Comparison of ENCODE assay signal across 8 mouse cellular contexts in genomic region chr9:113931375-113932099, GRCm38 (mm10). TPM values are rescaled to one million over a fixed set of nuclear protein-coding genes. Genes with fewer than 3 reads are reported as not detected.
DNase-seq lines count a peak whose midpoint lies in the region; ATAC-seq and TF ChIP-seq lines count a peak whose summit lies in the region.

No protein-coding gene starts in this region.

- no peak for ATAC-seq in CD4-positive, CD25-positive, alpha-beta regulatory T cell, adult 4 months
- no peak; the same call in 1 of the 2 replicates for ATAC-seq in forebrain, postnatal 0 days
- peak; percentile 11; the same call in 1 of the 2 replicates for ATAC-seq in hindbrain, embryonic 13.5 days (ENCODE audit: low FRiP score)
- ATAC-seq in limb, embryonic 15.5 days (ENCODE audit: insufficient number of reproducible peaks, low FRiP score, low TSS enrichment, low read depth): no peak
- ATAC-seq in stomach, embryonic 16.5 days (ENCODE audit: insufficient read depth, low FRiP score): peak; percentile 2; the same call in 1 of the 2 replicates

- H3K27ac ChIP-seq in forebrain, postnatal 0 days (ENCODE audit: low read depth, low read length): peak overlapping the region; percentile 80
- H3K27ac ChIP-seq in hindbrain, embryonic 13.5 days: peak overlapping the region; percentile 93
- peak overlapping the region; percentile 89 for H3K27ac ChIP-seq in limb, embryonic 15.5 days
- H3K27ac ChIP-seq in stomach, embryonic 16.5 days (ENCODE audit: low read length): peak overlapping the region; percentile 92

- peaks cover 12% of the 10 kb centered on the region for H3K4me1 ChIP-seq in forebrain, postnatal 0 days (ENCODE audit: insufficient read depth)
- H3K4me1 ChIP-seq in hindbrain, embryonic 13.5 days (replicated peaks): peaks cover 30% of the 10 kb centered on the region
- peaks cover 14% of the 10 kb centered on the region for H3K4me1 ChIP-seq in limb, embryonic 15.5 days
- peaks cover 25% of the 10 kb centered on the region for H3K4me1 ChIP-seq in stomach, embryonic 16.5 days (ENCODE audit: control insufficient read depth, insufficient read depth, low read length)

- no peaks in the 10 kb centered on the region for H3K9me3 ChIP-seq in forebrain, postnatal 0 days (ENCODE audit: low read length)
- no peaks in the 10 kb centered on the region for H3K9me3 ChIP-seq in hindbrain, embryonic 13.5 days
- no peaks in the 10 kb centered on the region for H3K9me3 ChIP-seq in limb, embryonic 15.5 days
- H3K9me3 ChIP-seq in stomach, embryonic 16.5 days (replicated peaks; ENCODE audit: control insufficient read depth, low read length): no peaks in the 10 kb centered on the region

- H3K9ac ChIP-seq in forebrain, postnatal 0 days: peak overlapping the region; percentile 77
- H3K9ac ChIP-seq in hindbrain, embryonic 13.5 days: peak overlapping the region; percentile 96
- peak overlapping the region; percentile 94 for H3K9ac ChIP-seq in limb, embryonic 15.5 days
- H3K9ac ChIP-seq in stomach, embryonic 16.5 days (ENCODE audit: low read length): peak overlapping the region; percentile 98

- peak overlapping the region; percentile 94 for H3K4me3 ChIP-seq in forebrain, postnatal 0 days (ENCODE audit: low read depth, low read length)
- H3K4me3 ChIP-seq in hindbrain, embryonic 13.5 days: peak overlapping the region; percentile 99
- H3K4me3 ChIP-seq in limb, embryonic 15.5 days: peak overlapping the region; percentile 99
- peak overlapping the region; percentile 97 for H3K4me3 ChIP-seq in stomach, embryonic 16.5 days (replicated peaks; ENCODE audit: low read length)

- H3K4me2 ChIP-seq in forebrain, postnatal 0 days (ENCODE audit: low read depth): peak overlapping the region; percentile 93
- H3K4me2 ChIP-seq in hindbrain, embryonic 13.5 days: peak overlapping the region; percentile 81
- peak overlapping the region; percentile 64 for H3K4me2 ChIP-seq in limb, embryonic 15.5 days
- peak overlapping the region; percentile 78 for H3K4me2 ChIP-seq in stomach, embryonic 16.5 days (ENCODE audit: low read depth, low read length)

- no peaks in the 10 kb centered on the region for H3K36me3 ChIP-seq in forebrain, postnatal 0 days (ENCODE audit: insufficient read depth)
- H3K36me3 ChIP-seq in hindbrain, embryonic 13.5 days: no peaks in the 10 kb centered on the region
- no peaks in the 10 kb centered on the region for H3K36me3 ChIP-seq in limb, embryonic 15.5 days
- no peaks in the 10 kb centered on the region for H3K36me3 ChIP-seq in stomach, embryonic 16.5 days (ENCODE audit: control insufficient read depth, insufficient read depth, low read length)

- H3K27me3 ChIP-seq in forebrain, postnatal 0 days (ENCODE audit: insufficient read depth, low read length): no peaks in the 10 kb centered on the region
- no peaks in the 10 kb centered on the region for H3K27me3 ChIP-seq in hindbrain, embryonic 13.5 days
- H3K27me3 ChIP-seq in limb, embryonic 15.5 days: no peaks in the 10 kb centered on the region
- H3K27me3 ChIP-seq in stomach, embryonic 16.5 days (ENCODE audit: control insufficient read depth, insufficient read depth, low read length): no peaks in the 10 kb centered on the region

- 3% methylated on average over 83 of the region's 91 CpGs for WGBS in forebrain, postnatal 0 days
- WGBS in hindbrain, embryonic 13.5 days: under 1% methylated on average over 74 of the region's 91 CpGs
- under 1% methylated on average over 68 of the region's 91 CpGs for WGBS in limb, embryonic 15.5 days
- under 1% methylated on average over 58 of the region's 91 CpGs for WGBS in stomach, embryonic 16.5 days

- peak; percentile 32 for DNase-seq in CD4-positive, CD25-positive, alpha-beta regulatory T cell, adult 2 months (ENCODE audit: low read depth, low spot score)
- DNase-seq in cerebellum, adult 18-20 months: peak; percentile 37 to 63
- peak; percentile 10 for DNase-seq in forebrain, postnatal 0 days
- DNase-seq in naive thymus-derived CD4-positive, alpha-beta T cell, adult 2 months (ENCODE audit: low read depth): peak; percentile 48

- TF ChIP-seq CTCF in forebrain, postnatal 0 days (IDR thresholded peaks at IDR 0.05; ENCODE audit: low read depth): no peak

RNA-seq across cellular contexts. Expression of gene Ubp1, which starts 0.8 kb away (rescaled TPM):
- polyA plus RNA-seq in CD4-positive, CD25-positive, alpha-beta regulatory T cell, adult 4 months (2017; shearing (Covaris generic)): 10 to 100 TPM; 34.9 to 36.2 TPM
- total RNA-seq in forebrain, postnatal 0 days (2014; rRNA removed): 77.9 and 92.5 TPM in 2 replicates
- 12.6 and 17.8 TPM in 2 replicates for polyA plus RNA-seq in forebrain, postnatal 0 days (2015; fragmentation: Nextera tagmentation; extraction: Ambion mirVana)
- 31.5 and 32.5 TPM in 2 replicates for polyA plus RNA-seq in hindbrain, embryonic 13.5 days (2015; fragmentation: Nextera tagmentation; extraction: Ambion mirVana)
- polyA plus RNA-seq in limb, embryonic 15.5 days (2015; fragmentation: Nextera tagmentation; extraction: Ambion mirVana): 29.7 and 30.2 TPM in 2 replicates
- polyA plus RNA-seq in stomach, embryonic 16.5 days (2015; fragmentation: Nextera tagmentation; extraction: Ambion mirVana): 22.7 and 25.2 TPM in 2 replicates

Comparison
In these comparisons a context has a peak if more than half of its experiments do, and no peak if none do; other contexts are left out.
1. ATAC-seq: peak in hindbrain, embryonic 13.5 days (single experiment) and stomach, embryonic 16.5 days (single experiment); none in CD4-positive, CD25-positive, alpha-beta regulatory T cell, adult 4 months (single experiment), forebrain, postnatal 0 days (single experiment) and limb, embryonic 15.5 days (single experiment).
2. Peak in every context shown above with its lines, with median percentiles within 50 percentile points of each other: DNase-seq, H3K27ac ChIP-seq, H3K4me2 ChIP-seq, H3K4me3 ChIP-seq and H3K9ac ChIP-seq.